Mouse (Mus musculus) liver, embryonic 16.5 days (tissue): ENCODE measurements around the gene Mras. TPM values are rescaled to one million over a fixed set of nuclear protein-coding genes. Genes with fewer than 3 reads are reported as not detected.

Source experiments
- ATAC-seq: fragments of 200-750 bp; cut with Nextera tagmentation; 2 replicates; pipeline ENCODE4 v1.8.0; 2017; ENCODE audit warnings: low read depth, mild to moderate bottlenecking, moderate number of reproducible peaks, moderate library complexity
- H3K27ac ChIP-seq: fragments of 300-500 bp; sonication (generic); 2 replicates; pipeline ENCODE4 v1.5.1; 2014; ENCODE audit warnings: mild to moderate bottlenecking, low read length
- H3K27me3 ChIP-seq: fragments of 300-500 bp; sonication (generic); 2 replicates; pipeline ENCODE4 v1.6.1; 2014; ENCODE audit warnings: low read depth, low read length, mixed read lengths; ENCODE audit not compliant: control insufficient read depth, insufficient read depth
- H3K36me3 ChIP-seq: fragments of 300-500 bp; sonication (generic); 2 replicates; pipeline ENCODE4 v1.6.1; 2014; ENCODE audit warnings: mild to moderate bottlenecking; ENCODE audit not compliant: control insufficient read depth, insufficient read depth
- H3K4me1 ChIP-seq: fragments of 300-500 bp; sonication (generic); 2 replicates; pipeline ENCODE4 v1.6.1; 2014; ENCODE audit warnings: low read depth, low read length, mixed read lengths; ENCODE audit not compliant: control insufficient read depth
- H3K4me2 ChIP-seq: fragments of 300-500 bp; sonication (generic); 2 replicates; pipeline ENCODE4 v1.6.1; 2014; ENCODE audit warnings: low read depth, low read length, mixed read lengths
- H3K4me3 ChIP-seq: fragments of 300-500 bp; sonication (generic); 2 replicates; pipeline ENCODE4 v1.5.1; 2014; ENCODE audit warnings: low read depth, mild to moderate bottlenecking, low read length
- H3K9ac ChIP-seq: fragments of 300-500 bp; sonication (generic); 2 replicates; pipeline ENCODE4 v1.6.1; 2014; ENCODE audit warnings: low read depth, low read length
- H3K9me3 ChIP-seq: fragments of 300-500 bp; sonication (generic); replicated peaks from 2 replicates; pipeline ENCODE4 v1.6.1; 2016; ENCODE audit warnings: low read length; ENCODE audit not compliant: control insufficient read depth
- WGBS: fragments of 180-500 bp; shearing (Covaris S2); extraction: QIAGEN DNeasy Blood & Tissue Kit; methylation state at CpG from one replicate; pipeline ENCODE4 v1.1.7; 2014; ENCODE audit not compliant: insufficient replicate concordance; 5-methylcytosine and 5-hydroxymethylcytosine counted together
- polyA plus RNA-seq: library from polyadenylated mRNA; unstranded; fragments of >200 nt; fragmentation: Nextera tagmentation; extraction: Ambion mirVana; gene quantifications from 2 replicates; pipeline ENCODE4 v1.2.1, GENCODE M21; 2015

Mras gene
- polyA plus RNA-seq, 1 experiment from 2014 or later: 3.8 TPM

- H3K27ac ChIP-seq: no peak overlapping the region
- H3K4me3 ChIP-seq: no peak overlapping the region
- H3K36me3 ChIP-seq: no peaks in the 10 kb centered on the region
- ATAC-seq: no peak
- no peak overlapping the region for H3K4me2 ChIP-seq
- peaks cover 2% of the 10 kb centered on the region for H3K27me3 ChIP-seq
- no peaks in the 10 kb centered on the region for H3K4me1 ChIP-seq
- no peaks in the 10 kb centered on the region for H3K9me3 ChIP-seq
- no peak overlapping the region for H3K9ac ChIP-seq
Measured at GRCm38 (mm10) chr9:99446259-99446658, 9.1 kb upstream of the Mras start.

DNA sequence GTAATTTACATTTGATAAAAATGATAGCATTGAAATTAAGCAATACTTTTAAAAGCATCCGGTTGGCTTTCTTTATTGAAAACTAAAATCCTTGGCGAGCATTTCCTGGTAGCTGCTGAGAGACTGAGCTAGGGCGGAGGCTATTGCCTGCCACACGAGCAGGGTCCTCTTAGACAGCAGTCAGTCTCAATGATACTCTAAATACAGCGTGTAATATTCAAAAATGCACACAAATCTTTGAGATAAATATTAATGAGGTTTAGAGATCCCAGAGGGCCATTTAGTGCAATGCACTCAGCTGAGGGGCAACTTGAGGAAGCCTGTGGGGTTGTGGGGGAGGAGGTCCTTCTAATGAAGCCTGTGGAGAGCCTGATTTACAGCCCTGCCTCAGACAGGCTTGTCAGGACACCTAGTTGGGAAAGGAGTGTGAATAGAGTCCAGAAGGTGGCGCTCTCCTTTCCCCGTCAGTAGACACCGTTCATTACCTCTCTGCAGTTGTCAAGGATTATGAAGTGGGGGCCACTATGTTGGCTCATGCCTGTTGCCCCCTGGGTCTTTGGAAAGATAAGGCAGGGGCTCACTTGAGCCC lies 7.5 kb upstream of the Mras start:
- ATAC-seq: no peak
- WGBS: 26% methylated on average over 8 of the region's 8 CpGs

GRCm38 (mm10) chr9:99441647-99442433 lies 4.7 kb upstream of the Mras start:
- H3K36me3 ChIP-seq: no peaks in the 10 kb centered on the region
- peaks cover 19% of the 10 kb centered on the region for H3K27me3 ChIP-seq
- no peak for ATAC-seq
- H3K9ac ChIP-seq: no peak overlapping the region
- 72% methylated on average over 4 of the region's 4 CpGs for WGBS
- no peaks in the 10 kb centered on the region for H3K9me3 ChIP-seq
- no peak overlapping the region for H3K27ac ChIP-seq
- H3K4me3 ChIP-seq: no peak overlapping the region
- no peaks in the 10 kb centered on the region; the same call in 1 of the 2 replicates for H3K4me1 ChIP-seq
- no peak overlapping the region for H3K4me2 ChIP-seq

More for the DNA sequence above, 7.5 kb upstream of the Mras start:
- Histone ChIP-seq H3K9ac (no peak overlapping the region), H3K4me1 (no peaks in the 10 kb centered on the region), H3K27me3 (no peaks in the 10 kb centered on the region), H3K4me2 (no peak overlapping the region), H3K4me3 (no peak overlapping the region), H3K27ac (no peak overlapping the region), H3K9me3 (no peaks in the 10 kb centered on the region), H3K36me3 (no peaks in the 10 kb centered on the region)

GRCm38 (mm10) chr9:99440941-99441340 lies 3.8 kb upstream of the Mras start:
- no peaks in the 10 kb centered on the region for H3K9me3 ChIP-seq
- no peak overlapping the region for H3K9ac ChIP-seq
- no peak overlapping the region for H3K27ac ChIP-seq
- ATAC-seq: no peak
- H3K4me1 ChIP-seq: no peaks in the 10 kb centered on the region; the same call in 1 of the 2 replicates
- H3K36me3 ChIP-seq: no peaks in the 10 kb centered on the region
- peaks cover 28% of the 10 kb centered on the region for H3K27me3 ChIP-seq
- WGBS: 58% methylated on average over 5 of the region's 5 CpGs
- H3K4me2 ChIP-seq: no peak overlapping the region
- H3K4me3 ChIP-seq: no peak overlapping the region

DNA sequence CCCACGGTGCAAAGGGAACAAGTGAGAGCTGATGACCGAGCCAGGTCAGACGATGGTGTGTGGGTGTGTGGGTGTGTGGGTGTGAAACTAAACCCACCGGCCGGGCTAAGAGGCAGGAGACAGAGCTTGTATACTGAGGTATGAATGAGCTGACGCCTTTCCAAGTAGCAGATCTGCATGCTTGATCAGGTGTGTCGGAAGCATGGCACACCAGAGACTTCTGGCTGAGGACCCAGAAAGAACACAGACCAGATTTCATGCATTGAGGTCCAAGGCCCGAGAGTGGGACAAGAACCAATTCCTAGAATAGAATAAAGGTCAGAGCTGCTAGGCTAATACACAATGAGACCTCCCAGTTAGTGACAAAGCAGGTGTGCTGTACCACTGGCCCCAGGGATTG lies 1.9 kb upstream of the Mras start:
- no peak overlapping the region for H3K27ac ChIP-seq
- ATAC-seq: no peak
- H3K4me1 ChIP-seq: no peaks in the 10 kb centered on the region; the same call in 1 of the 2 replicates
- H3K9me3 ChIP-seq: no peaks in the 10 kb centered on the region
- no peak overlapping the region for H3K4me3 ChIP-seq
- H3K36me3 ChIP-seq: no peaks in the 10 kb centered on the region
- H3K9ac ChIP-seq: no peak overlapping the region
- no peak overlapping the region for H3K4me2 ChIP-seq
- peaks cover 36% of the 10 kb centered on the region for H3K27me3 ChIP-seq
- 55% methylated on average over 8 of the region's 8 CpGs for WGBS

GRCm38 (mm10) chr9:99437781-99438565 lies 792 bp upstream of the Mras start:
- Histone ChIP-seq H3K27me3 (peaks cover 36% of the 10 kb centered on the region), H3K4me1 (no peaks in the 10 kb centered on the region; the same call in 1 of the 2 replicates), H3K4me3 (no peak overlapping the region), H3K27ac (no peak overlapping the region), H3K36me3 (no peaks in the 10 kb centered on the region), H3K4me2 (no peak overlapping the region), H3K9me3 (no peaks in the 10 kb centered on the region), H3K9ac (no peak overlapping the region)
- WGBS: 56% methylated on average over 12 of the region's 12 CpGs
- ATAC-seq: no peak

GRCm38 (mm10) chr9:99436182-99437030 lies 775 bp downstream of the Mras start:
- Histone ChIP-seq H3K9ac (peak overlapping the region; percentile 56), H3K27ac (no peak overlapping the region), H3K4me3 (peak overlapping the region; percentile 66), H3K27me3 (peaks cover 36% of the 10 kb centered on the region), H3K36me3 (no peaks in the 10 kb centered on the region), H3K9me3 (no peaks in the 10 kb centered on the region), H3K4me2 (peak overlapping the region; percentile 69), H3K4me1 (no peaks in the 10 kb centered on the region; the same call in 1 of the 2 replicates)
- ATAC-seq: peak; percentile 79
- under 1% methylated on average over 70 of the region's 86 CpGs for WGBS

DNA sequence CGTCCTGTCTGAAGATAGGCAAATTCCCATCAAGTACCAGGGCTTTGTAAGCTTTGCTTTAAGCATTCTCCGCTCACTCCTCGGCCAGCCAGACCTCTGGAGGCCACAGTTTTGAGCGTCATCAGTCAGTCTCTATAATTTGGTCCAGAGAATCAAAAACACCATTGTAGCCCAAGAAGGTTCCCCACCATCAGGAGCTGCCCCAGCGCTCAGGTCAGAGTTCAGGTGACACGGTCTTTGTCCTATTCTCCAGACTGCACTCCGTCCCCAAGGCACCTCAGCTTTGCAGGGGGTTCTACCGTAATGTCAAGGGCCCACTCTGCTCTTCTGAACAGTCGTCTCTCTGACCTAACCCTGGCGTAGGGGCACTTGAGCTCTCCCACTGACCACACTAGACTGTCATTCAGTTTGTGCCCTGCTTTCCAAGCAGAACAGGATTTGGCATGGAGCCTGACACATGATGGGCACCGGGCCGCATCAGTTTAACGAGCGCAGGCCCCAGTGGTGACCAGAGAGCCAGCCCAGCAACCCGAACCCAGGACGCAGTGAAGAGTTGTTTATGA lies 1.5 kb downstream of the Mras start:
- Histone ChIP-seq H3K4me1 (no peaks in the 10 kb centered on the region; the same call in 1 of the 2 replicates), H3K9ac (no peak overlapping the region; the same call in 1 of the 2 replicates), H3K4me3 (peak overlapping the region; percentile 66), H3K4me2 (peak overlapping the region; percentile 69), H3K36me3 (no peaks in the 10 kb centered on the region), H3K27ac (no peak overlapping the region), H3K27me3 (peaks cover 36% of the 10 kb centered on the region), H3K9me3 (no peaks in the 10 kb centered on the region)
- ATAC-seq: no peak
- 34% methylated on average over 16 of the region's 16 CpGs for WGBS
